Mouse (Mus musculus) kidney, embryonic 16.5 days (tissue): Measurements from ENCODE around the gene Gtf2h2. TPM values are rescaled to one million over a fixed set of nuclear protein-coding genes. Genes with fewer than 3 reads are reported as not detected.
"Not testable (repeated sequence)": the region's sequence is repeated elsewhere in the genome, so short reads cannot be mapped to it uniquely, and the experiment has no call there.

Source experiments
- ATAC-seq: fragments of 200-750 bp; cut with Nextera tagmentation; 2 replicates; pipeline ENCODE4 v1.8.0; 2017; ENCODE audit warnings: moderate TSS enrichment; ENCODE audit not compliant: low FRiP score, low TSS enrichment
- H3K27ac ChIP-seq: fragments of 300-500 bp; sonication (generic); 2 replicates; pipeline ENCODE4 v1.5.1; 2014; ENCODE audit warnings: low read length
- H3K27me3 ChIP-seq: fragments of 300-500 bp; sonication (generic); 2 replicates; pipeline ENCODE4 v1.6.1; 2014; ENCODE audit warnings: low read length, control low read depth, mixed read lengths; ENCODE audit not compliant: insufficient read depth
- H3K36me3 ChIP-seq: fragments of 300-500 bp; sonication (generic); 2 replicates; pipeline ENCODE4 v1.6.1; 2014; ENCODE audit warnings: low read length, control low read depth, mixed read lengths; ENCODE audit not compliant: insufficient read depth
- H3K4me1 ChIP-seq: fragments of 300-500 bp; sonication (generic); 2 replicates; pipeline ENCODE4 v1.6.1; 2014; ENCODE audit warnings: low read length, control low read depth, mixed read lengths; ENCODE audit not compliant: insufficient read depth
- H3K4me2 ChIP-seq: fragments of 300-500 bp; sonication (generic); replicated peaks from 2 replicates; pipeline ENCODE4 v1.6.1; 2014; ENCODE audit warnings: low read depth, low read length
- H3K4me3 ChIP-seq: fragments of 300-500 bp; sonication (generic); 2 replicates; pipeline ENCODE4 v1.5.1; 2014; ENCODE audit warnings: mild to moderate bottlenecking, low read length
- H3K9ac ChIP-seq: fragments of 300-500 bp; sonication (generic); replicated peaks from 2 replicates; pipeline ENCODE4 v1.6.1; 2014; ENCODE audit warnings: low read length
- H3K9me3 ChIP-seq: fragments of 300-500 bp; sonication (generic); 2 replicates; pipeline ENCODE4 v1.6.1; 2016; ENCODE audit warnings: low read length, control low read depth
- WGBS: fragments of 180-500 bp; shearing (Covaris S2); extraction: QIAGEN DNeasy Blood & Tissue Kit; methylation state at CpG from one replicate; pipeline ENCODE4 v1.1.7; 2014; 5-methylcytosine and 5-hydroxymethylcytosine counted together
- polyA plus RNA-seq: library from polyadenylated mRNA; unstranded; fragments of >200 nt; fragmentation: Nextera tagmentation; extraction: Ambion mirVana; gene quantifications from 2 replicates; pipeline ENCODE4 v1.2.1, GENCODE M21; 2015

The Gtf2h2 gene
- polyA plus RNA-seq, 1 experiment from 2014 or later: 76.1 TPM

DNA sequence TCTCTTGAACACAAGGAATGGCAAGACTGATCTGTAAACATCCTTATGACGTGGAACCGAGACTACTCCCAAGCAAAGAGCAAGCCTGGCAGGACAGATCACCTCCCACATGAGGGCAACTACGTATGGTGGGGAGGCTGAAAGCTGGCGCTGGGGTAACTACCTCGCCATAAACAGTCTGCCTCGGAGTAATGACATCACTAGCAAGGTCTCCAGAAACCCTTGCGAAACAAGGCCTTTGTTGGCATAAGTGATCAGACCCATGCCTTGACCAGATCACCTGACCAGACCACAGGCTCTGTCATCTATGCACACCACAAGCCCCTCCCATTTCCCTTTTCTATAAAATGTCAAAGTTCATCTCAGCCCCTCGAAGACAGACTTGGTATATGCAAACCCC is 934 bp upstream of the Gtf2h2 start:
- H3K4me2 ChIP-seq: no peak overlapping the region
- no peak for ATAC-seq
- H3K9me3 ChIP-seq: no peaks in the 10 kb centered on the region
- H3K4me1 ChIP-seq: peaks cover 9% of the 10 kb centered on the region
- peaks cover 4% of the 10 kb centered on the region; the same call in 1 of the 2 replicates for H3K36me3 ChIP-seq
- WGBS: 62% methylated on average over 8 of the region's 8 CpGs
- no peak overlapping the region for H3K4me3 ChIP-seq
- no peak overlapping the region for H3K9ac ChIP-seq
- no peaks in the 10 kb centered on the region for H3K27me3 ChIP-seq
- H3K27ac ChIP-seq: no peak overlapping the region

DNA sequence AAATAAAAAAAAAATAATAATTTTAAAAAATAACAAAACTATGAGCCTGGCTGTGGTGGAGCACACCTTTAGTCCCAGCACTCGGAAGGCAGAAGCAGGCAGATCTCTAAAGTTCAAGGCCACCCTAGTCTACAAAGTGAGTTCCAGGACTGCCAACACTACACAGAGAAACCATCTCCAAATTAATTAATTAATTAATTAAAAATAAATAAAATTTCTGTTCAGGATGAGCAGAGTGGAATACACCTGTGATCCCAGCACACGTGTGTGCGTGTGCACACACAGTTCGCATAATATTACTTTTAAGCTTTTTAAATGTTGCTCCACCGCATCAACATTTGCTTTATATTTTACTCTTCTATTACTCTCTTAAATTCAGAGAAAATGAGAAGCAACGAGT is 756 bp downstream of the Gtf2h2 start:
- Histone ChIP-seq H3K9ac (peak overlapping the region; percentile 93), H3K27ac (peak overlapping the region; percentile 90), H3K27me3 (no peaks in the 10 kb centered on the region), H3K4me1 (peaks cover 9% of the 10 kb centered on the region), H3K9me3 (no peaks in the 10 kb centered on the region), H3K36me3 (peaks cover 14% of the 10 kb centered on the region), H3K4me2 (peak overlapping the region; percentile 84), H3K4me3 (peak overlapping the region; percentile 99)
- WGBS: 15% methylated on average over 6 of the region's 6 CpGs
- no peak for ATAC-seq

DNA sequence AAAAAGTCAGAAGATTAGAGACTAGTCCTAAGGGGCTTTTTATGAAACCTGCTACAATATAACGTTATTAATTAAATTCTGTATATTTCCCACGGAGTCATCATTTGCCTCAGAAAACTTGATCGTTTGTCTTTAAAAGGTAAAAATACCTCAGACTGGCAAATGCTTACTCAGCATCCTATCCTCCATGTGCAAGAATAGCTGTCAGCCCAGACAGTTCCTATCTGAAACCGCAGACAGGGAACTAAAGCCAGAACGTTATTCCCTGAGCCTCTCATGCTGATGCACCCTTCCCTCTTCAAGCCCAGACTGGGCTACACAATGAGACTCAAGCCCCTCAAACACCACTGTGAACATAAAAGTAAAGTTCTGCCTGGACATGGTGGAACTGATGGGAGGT is 2.0 kb downstream of the Gtf2h2 start:
- Histone ChIP-seq H3K27me3 (no peaks in the 10 kb centered on the region), H3K9me3 (no peaks in the 10 kb centered on the region), H3K4me1 (peaks cover 9% of the 10 kb centered on the region), H3K9ac (no peak overlapping the region), H3K4me3 (no peak overlapping the region), H3K36me3 (peaks cover 17% of the 10 kb centered on the region), H3K27ac (no peak overlapping the region), H3K4me2 (no peak overlapping the region)
- ATAC-seq: no peak
- WGBS: 83% methylated on average over 5 of the region's 5 CpGs

DNA sequence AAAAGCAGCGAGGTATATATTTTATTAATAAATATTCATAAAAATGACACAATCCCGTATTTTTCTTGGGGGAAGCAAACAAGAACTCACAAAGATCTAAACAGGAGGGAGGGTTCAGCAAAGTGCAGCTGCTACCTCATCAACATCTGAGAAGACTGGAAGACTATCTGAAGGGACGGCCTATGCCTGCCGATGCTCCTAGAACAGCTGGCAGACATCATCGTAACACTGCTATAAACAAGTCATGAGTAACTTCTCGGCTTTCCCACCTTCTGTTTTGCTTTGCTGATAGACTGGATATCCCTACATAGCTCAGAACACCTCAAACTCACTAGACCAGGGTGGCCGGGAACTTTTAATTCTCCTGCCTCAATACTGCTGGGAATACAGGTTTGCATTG is 8.8 kb downstream of the Gtf2h2 start:
- peak; percentile 57 for ATAC-seq
- Histone ChIP-seq H3K4me3 (no peak overlapping the region), H3K9me3 (no peaks in the 10 kb centered on the region), H3K9ac (no peak overlapping the region), H3K27ac (no peak overlapping the region), H3K27me3 (no peaks in the 10 kb centered on the region), H3K4me1 (no peaks in the 10 kb centered on the region), H3K36me3 (peaks cover 36% of the 10 kb centered on the region), H3K4me2 (no peak overlapping the region)
- WGBS: 41% methylated on average over 7 of the region's 7 CpGs

DNA sequence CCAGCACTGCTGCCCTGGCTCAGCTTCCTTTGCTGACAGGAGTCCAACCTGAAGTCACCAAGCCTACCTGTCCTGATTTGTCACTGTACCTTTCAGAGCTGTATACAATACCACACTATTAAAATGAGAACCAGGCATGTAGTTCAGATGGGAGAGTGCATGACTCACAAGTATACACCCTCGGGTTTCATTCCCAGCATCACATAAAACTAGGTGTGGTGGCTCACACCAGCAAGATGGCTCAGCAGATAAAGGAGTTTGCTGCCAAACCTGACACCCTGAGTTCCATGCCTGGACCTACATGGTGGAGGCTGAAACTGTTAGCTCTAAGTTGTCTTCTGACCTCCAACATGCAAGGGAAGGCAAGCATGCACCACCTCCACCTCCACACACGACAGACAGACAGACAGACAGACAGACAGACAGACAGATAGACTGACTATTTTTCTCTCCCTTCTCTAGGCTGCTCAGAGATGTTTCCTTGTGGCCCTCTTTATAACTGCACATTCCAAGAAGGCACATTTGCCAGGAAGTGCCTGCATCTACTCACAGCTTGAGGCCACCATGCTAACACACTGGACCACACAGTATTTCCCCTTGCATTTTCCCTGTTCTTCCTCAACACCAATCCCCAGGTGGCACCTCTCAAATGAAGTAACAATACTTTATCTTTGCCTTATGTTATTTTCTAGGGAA is 28.7 kb downstream of the Gtf2h2 start:
- H3K4me1 ChIP-seq: no peaks in the 10 kb centered on the region
- WGBS: 83% methylated on average over 2 of the region's 2 CpGs
- H3K4me3 ChIP-seq: no peak overlapping the region
- no peaks in the 10 kb centered on the region for H3K27me3 ChIP-seq
- H3K4me2 ChIP-seq: no peak overlapping the region
- no peak overlapping the region for H3K9ac ChIP-seq
- no peak overlapping the region for H3K27ac ChIP-seq
- peaks cover 4% of the 10 kb centered on the region; the same call in 1 of the 2 replicates for H3K9me3 ChIP-seq
- ATAC-seq: no peak
- peaks cover 46% of the 10 kb centered on the region for H3K36me3 ChIP-seq

DNA sequence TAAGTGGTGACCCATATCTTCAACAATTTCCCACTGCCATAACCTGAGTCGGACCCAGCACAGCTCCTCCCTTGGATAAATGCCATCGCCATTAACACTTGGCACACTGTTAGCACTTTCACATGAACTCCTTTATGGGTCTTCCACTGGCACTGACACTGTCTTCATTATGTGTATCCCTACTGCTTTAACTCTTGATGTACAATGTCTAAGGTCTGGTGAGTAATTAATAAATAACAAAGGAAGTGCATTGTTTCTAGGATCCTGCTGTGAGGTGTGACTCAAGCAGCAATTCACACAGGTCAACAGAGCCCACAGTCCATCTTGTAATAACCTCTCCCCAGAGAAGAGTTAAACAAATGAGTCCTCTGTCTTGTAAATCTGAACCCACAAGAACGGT is 31.0 kb downstream of the Gtf2h2 start:
- peaks cover 26% of the 10 kb centered on the region for H3K36me3 ChIP-seq
- no peak overlapping the region for H3K4me3 ChIP-seq
- no peaks in the 10 kb centered on the region for H3K4me1 ChIP-seq
- no peak overlapping the region for H3K9ac ChIP-seq
- H3K27ac ChIP-seq: no peak overlapping the region
- ATAC-seq: no peak
- 68% methylated on average over 3 of the region's 3 CpGs for WGBS
- H3K27me3 ChIP-seq: no peaks in the 10 kb centered on the region
- no peak overlapping the region for H3K4me2 ChIP-seq
- no peaks in the 10 kb centered on the region for H3K9me3 ChIP-seq

DNA sequence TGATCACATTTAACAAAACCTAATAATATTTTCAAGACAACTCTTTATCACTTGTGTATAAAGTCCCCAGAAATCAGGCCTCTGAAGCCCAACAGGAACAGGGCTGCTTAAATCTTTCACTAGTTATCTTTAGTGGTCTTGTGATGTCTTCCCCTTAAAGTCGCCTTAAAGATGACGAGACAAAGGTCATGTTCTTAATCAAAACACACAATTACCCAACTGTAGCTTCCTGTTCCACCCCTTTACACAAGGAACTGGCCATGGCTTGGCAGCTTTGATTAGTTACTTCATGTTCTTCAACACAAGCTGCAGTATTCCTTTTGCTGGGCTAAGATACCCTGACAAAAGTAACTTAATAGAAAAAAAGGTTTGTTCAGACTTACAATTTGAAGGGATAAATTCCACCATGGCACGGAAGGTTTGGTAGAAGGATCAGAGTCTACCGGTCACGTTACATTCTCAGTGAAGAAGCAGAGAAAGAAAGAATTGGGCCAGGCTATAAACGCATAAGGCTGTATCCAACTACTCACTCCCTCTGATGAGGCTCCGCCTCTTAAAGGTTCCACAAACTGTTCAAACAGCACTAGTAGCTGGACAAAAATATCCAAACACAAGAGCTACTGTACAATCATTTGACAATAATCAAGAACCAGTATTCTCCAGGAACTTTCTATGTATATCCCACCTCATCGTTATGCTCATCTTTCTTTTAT is 39.8 kb downstream of the Gtf2h2 start, which contains the start of gene Naip1:
TSS of gene Naip1 (minus strand) at position 455 of the 713 bp plus-strand sequence.
- not testable (repeated sequence) for H3K4me1 ChIP-seq

DNA sequence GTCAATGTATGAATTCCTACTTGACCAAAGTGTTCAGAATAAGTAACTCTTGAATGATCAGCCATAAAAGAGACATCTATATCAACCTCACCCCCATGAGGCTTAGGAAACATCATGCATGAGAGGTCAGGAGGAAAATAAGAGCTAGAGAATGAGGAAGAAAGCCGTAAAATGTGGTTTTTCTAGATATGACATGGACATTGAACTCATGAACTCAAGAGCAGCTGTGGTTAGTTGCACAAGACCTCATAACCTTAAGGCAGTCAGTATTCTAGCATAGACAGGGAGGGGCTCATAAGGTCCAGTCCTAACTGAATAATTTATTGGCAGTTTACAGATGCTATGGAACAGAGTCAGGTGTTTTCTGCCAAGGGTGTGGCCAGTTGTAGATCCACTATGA is 42.9 kb downstream of the Gtf2h2 start:
- Histone ChIP-seq H3K36me3 (no peaks in the 10 kb centered on the region), H3K4me2 (no peak overlapping the region), H3K27me3 (no peaks in the 10 kb centered on the region), H3K9me3 (no peaks in the 10 kb centered on the region), H3K4me3 (no peak overlapping the region), H3K27ac (no peak overlapping the region), H3K4me1 (no peaks in the 10 kb centered on the region), H3K9ac (no peak overlapping the region)
- no peak for ATAC-seq
- WGBS: 78% methylated on average over 1 of the region's 1 CpGs

More for the DNA sequence above, 39.8 kb downstream of the Gtf2h2 start, which contains the start of gene Naip1:
- not testable (repeated sequence) for H3K4me2 ChIP-seq, H3K9ac ChIP-seq, H3K36me3 ChIP-seq, H3K27me3 ChIP-seq, H3K9me3 ChIP-seq, H3K4me3 ChIP-seq, H3K27ac ChIP-seq, ATAC-seq
- 79% methylated on average over 8 of the region's 8 CpGs for WGBS

DNA sequence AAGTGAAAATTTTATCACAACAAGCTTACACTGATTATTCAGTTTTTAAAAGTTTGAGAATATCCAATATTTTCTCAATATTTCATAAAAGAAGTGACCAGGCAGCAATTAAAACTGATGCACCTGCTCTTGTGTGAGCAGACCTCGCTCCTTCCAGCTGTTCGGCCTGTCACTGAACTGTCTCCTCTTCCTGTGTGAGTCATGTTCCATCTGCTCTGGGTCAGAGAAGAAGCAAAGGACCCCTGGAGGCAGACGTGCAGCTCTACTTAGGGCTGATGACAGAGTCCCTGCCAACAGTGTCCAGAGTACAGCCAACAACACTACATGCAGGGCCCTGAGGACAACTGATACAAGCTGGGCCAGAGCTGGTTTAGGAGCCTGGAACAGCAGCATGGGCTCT is 52.3 kb downstream of the Gtf2h2 start:
- Histone ChIP-seq H3K27ac (no peak overlapping the region), H3K9ac (no peak overlapping the region), H3K4me1 (no peaks in the 10 kb centered on the region), H3K36me3 (no peaks in the 10 kb centered on the region), H3K4me2 (no peak overlapping the region), H3K9me3 (no peaks in the 10 kb centered on the region), H3K27me3 (no peaks in the 10 kb centered on the region), H3K4me3 (no peak overlapping the region)
- 57% methylated on average over 3 of the region's 3 CpGs for WGBS
- no peak for ATAC-seq

DNA sequence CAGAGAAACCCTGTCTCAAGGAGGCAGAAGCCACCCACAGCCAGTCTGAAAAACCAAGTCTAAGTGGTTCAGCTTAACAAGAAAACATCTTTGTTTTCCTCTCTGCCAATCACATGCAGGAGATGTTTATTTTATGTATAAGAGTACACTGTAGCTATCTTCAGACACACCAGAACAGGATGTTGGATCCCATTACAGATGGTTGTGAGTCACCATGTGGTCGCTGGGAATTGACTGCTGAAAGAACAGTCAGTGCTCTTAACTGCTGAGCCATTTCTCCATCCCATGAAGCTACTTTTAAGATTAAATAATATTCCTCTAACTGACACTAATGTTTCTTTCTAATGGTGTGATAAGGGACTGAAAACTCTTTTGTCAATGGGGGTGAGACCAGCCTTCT is 53.7 kb downstream of the Gtf2h2 start:
- WGBS: 53% methylated on average over 1 of the region's 1 CpGs
- Histone ChIP-seq H3K36me3 (no peaks in the 10 kb centered on the region), H3K4me1 (no peaks in the 10 kb centered on the region), H3K27me3 (no peaks in the 10 kb centered on the region), H3K4me2 (no peak overlapping the region), H3K27ac (no peak overlapping the region), H3K4me3 (no peak overlapping the region), H3K9ac (no peak overlapping the region), H3K9me3 (no peaks in the 10 kb centered on the region)
- no peak for ATAC-seq
